ENCODE assay signal across 30 mouse cellular contexts in the genomic region with DNA sequence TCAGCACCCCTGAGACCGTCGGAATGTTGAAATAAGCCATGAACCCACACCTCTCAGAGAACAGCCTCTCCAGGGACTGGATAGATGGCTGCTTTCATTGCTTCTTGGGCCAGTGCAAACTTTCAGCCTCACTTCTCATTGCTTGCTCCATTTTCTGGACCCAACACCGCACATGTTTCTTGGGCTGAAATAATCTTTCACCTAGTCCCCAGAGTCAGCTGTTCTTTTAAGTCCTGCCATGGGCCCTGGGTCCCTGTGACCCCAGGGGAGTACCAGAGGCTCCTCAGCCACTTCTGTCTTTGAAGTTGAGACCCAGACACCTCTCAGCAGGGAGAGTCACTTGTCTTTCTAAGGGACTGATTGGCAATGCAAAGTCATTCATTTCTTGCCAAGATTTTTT.
DNase-seq lines count a peak whose midpoint lies in the region; ATAC-seq and TF ChIP-seq lines count a peak whose summit lies in the region.
"Had no signal": no experiment of that assay in that cellular context is flagged by ENCODE, and none has a peak within 500 bp of the region (broad histone marks: within the 10 kb centered on the region; RNA-seq: fewer than 3 reads in every experiment).

No protein-coding gene starts in this region.

- H3K9ac ChIP-seq in limb, embryonic 14.5 days (ENCODE audit: low read depth, low read length, severe bottlenecking): no peak overlapping the region
- H3K9ac ChIP-seq: embryonic facial prominence, embryonic 15.5 days; forebrain, embryonic 15.5 days; hindbrain, embryonic 14.5 days; liver, postnatal 0 days; neural tube, embryonic 13.5 days; stomach, embryonic 15.5 days had no signal

- H3K27me3 ChIP-seq in limb, embryonic 14.5 days (ENCODE audit: control insufficient read depth, insufficient read depth, low read length): no peaks in the 10 kb centered on the region
- no peaks in the 10 kb centered on the region for H3K27me3 ChIP-seq in limb, embryonic 10.5 days (ENCODE audit: low read depth, poor library complexity, severe bottlenecking)
- H3K27me3 ChIP-seq: CH12.LX; embryonic facial prominence, embryonic 15.5 days; forebrain, embryonic 15.5 days; neural tube, embryonic 13.5 days; stomach, embryonic 15.5 days had no signal

- ATAC-seq in limb, embryonic 14.5 days (ENCODE audit: low FRiP score, low read depth): no peak
- ATAC-seq: forebrain, embryonic 15.5 days; inflammation-experienced regulatory T-cells, adult 6 months; liver, postnatal 0 days; lung, postnatal 0 days; midbrain, embryonic 16.5 days had no signal

- TF ChIP-seq POLR2A in limb, embryonic 14.5 days (IDR thresholded peaks at IDR 0.05; ENCODE audit: borderline replicate concordance, extremely low read depth, insufficient read depth, insufficient read length): no peak

- 64% methylated on average over 3 of the region's 3 CpGs for WGBS in limb, embryonic 14.5 days
- WGBS in limb, embryonic 10.5 days: 80% methylated on average over 3 of the region's 3 CpGs

- H3K4me1 ChIP-seq in limb, embryonic 14.5 days (ENCODE audit: control insufficient read depth, insufficient read depth, low read length): peaks cover 2% of the 10 kb centered on the region; the same call in 1 of the 2 replicates
- no peaks in the 10 kb centered on the region for H3K4me1 ChIP-seq in limb, embryonic 10.5 days
- H3K4me1 ChIP-seq: embryonic facial prominence, embryonic 15.5 days; forebrain, embryonic 15.5 days; midbrain, embryonic 10.5 days; neural tube, embryonic 13.5 days; stomach, embryonic 15.5 days had no signal

- peak; percentile 62 for DNase-seq in gastrocnemius, adult 18-20 months (ENCODE audit: low spot score)
- DNase-seq in gastrocnemius, postnatal 14 days: no peak
- peak; percentile 39 for DNase-seq in limb, embryonic 14.5 days (ENCODE audit: low spot score)
- DNase-seq in limb, embryonic 10.5 days (ENCODE audit: low spot score): no peak
- DNase-seq in heart, adult 9 months (ENCODE audit: low spot score in 2 of 2): peak; percentile 55 to 70
- DNase-seq in testis, postnatal 14 days (ENCODE audit: low spot score): no peak
- no peak for DNase-seq in layer of hippocampus, adult 8-10 months (ENCODE audit: low spot score in 2 of 2)
- DNase-seq: B cell, adult 2 months; cerebellum, adult 2 months; cerebellum, postnatal 36 days; embryo, embryonic 11 days; kidney, adult 18-20 months; liver, postnatal 0 days; thymus, adult 18-20 months; thymus, postnatal 4 days had no signal

- intact Hi-C loops in gastrocnemius, postnatal 14 days (cut with DNase I; ENCODE audit: low total_unique reads): no loop called here

- no peak overlapping the region for H3K4me2 ChIP-seq in limb, embryonic 14.5 days (replicated peaks; ENCODE audit: low read depth, low read length, severe bottlenecking)
- H3K4me2 ChIP-seq: embryonic facial prominence, embryonic 15.5 days; forebrain, embryonic 15.5 days; hindbrain, embryonic 14.5 days; liver, embryonic 11.5 days; neural tube, embryonic 13.5 days; stomach, embryonic 15.5 days had no signal

- peaks cover 4% of the 10 kb centered on the region; the same call in 1 of the 2 replicates for H3K9me3 ChIP-seq in limb, embryonic 14.5 days (ENCODE audit: control insufficient read depth, low read length)
- H3K9me3 ChIP-seq in limb, embryonic 10.5 days (replicated peaks): no peaks in the 10 kb centered on the region
- H3K9me3 ChIP-seq: embryonic facial prominence, embryonic 15.5 days; forebrain, embryonic 15.5 days; midbrain, embryonic 10.5 days; neural tube, embryonic 13.5 days; stomach, embryonic 15.5 days had no signal

- H3K4me3 ChIP-seq in limb, embryonic 14.5 days (replicated peaks; ENCODE audit: low read length): no peak overlapping the region
- H3K4me3 ChIP-seq in limb, embryonic 10.5 days: no peak overlapping the region
- H3K4me3 ChIP-seq: embryonic facial prominence, embryonic 15.5 days; forebrain, embryonic 15.5 days; left cerebral cortex, adult 2 months; midbrain, embryonic 10.5 days; myocyte; neural tube, embryonic 13.5 days; stomach, embryonic 15.5 days had no signal

- no peak overlapping the region for H3K27ac ChIP-seq in limb, embryonic 14.5 days (replicated peaks; ENCODE audit: low read depth, low read length)
- no peak overlapping the region for H3K27ac ChIP-seq in limb, embryonic 10.5 days
- H3K27ac ChIP-seq: embryonic facial prominence, embryonic 15.5 days; forebrain, embryonic 15.5 days; hindbrain, embryonic 14.5 days; kidney, postnatal 0 days; left cerebral cortex, adult 2 months; midbrain, embryonic 10.5 days; neural tube, embryonic 13.5 days; stomach, embryonic 15.5 days had no signal

- H3K36me3 ChIP-seq in limb, embryonic 14.5 days (ENCODE audit: control insufficient read depth, insufficient read depth, low read length): no peaks in the 10 kb centered on the region
- H3K36me3 ChIP-seq in limb, embryonic 10.5 days: no peaks in the 10 kb centered on the region
- H3K36me3 ChIP-seq: embryonic facial prominence, embryonic 15.5 days; forebrain, embryonic 15.5 days; G1E; midbrain, embryonic 10.5 days; neural tube, embryonic 13.5 days; stomach, embryonic 15.5 days had no signal

Comparison
In these comparisons a context has a peak if more than half of its experiments do, and no peak if none do; other contexts are left out.
1. DNase-seq: peak in gastrocnemius, adult 18-20 months (single experiment), limb, embryonic 14.5 days (single experiment) and heart, adult 9 months (2 of 2); none in gastrocnemius, postnatal 14 days (single experiment), limb, embryonic 10.5 days (single experiment), testis, postnatal 14 days (single experiment) and layer of hippocampus, adult 8-10 months (0 of 2).